7 mouse cellular contexts compared by ENCODE assay signal in the genomic region with DNA sequence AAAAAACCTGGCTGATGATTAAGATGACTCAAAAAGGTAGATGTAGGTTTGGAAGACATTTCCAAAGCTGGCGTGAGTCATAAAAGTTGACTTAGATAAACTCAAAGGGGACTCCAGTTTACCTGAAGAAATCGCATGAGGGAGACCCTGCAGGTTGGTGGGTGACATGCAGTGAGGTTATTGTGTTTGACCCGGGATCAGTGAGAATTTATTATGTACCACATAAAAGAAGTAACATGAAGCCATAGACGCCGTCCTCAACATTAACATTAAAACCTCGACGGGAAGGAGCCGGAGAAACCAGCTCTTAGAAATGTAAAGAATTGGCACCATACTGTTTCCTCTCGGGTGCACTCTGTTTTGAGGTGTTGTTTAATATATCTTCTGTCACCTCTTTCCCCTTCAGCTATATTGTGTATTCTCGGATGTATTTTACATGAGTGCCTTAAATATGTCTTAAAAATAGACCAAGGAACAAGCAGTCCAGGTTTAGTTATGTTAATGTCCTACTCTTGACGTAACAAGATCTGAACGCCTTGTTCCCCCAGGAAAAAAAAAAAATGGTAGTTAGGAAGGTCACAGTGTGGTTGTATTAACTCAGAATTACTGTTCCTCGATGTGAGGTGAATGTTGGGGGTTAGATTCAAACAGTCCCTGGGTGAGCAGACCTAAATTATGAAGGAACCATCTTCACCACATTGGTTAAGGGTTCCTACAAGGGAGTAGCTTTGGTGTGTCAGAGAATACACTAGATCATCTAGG. TPM values are rescaled to one million over a fixed set of nuclear protein-coding genes. Genes with fewer than 3 reads are reported as not detected.
DNase-seq lines count a peak whose midpoint lies in the region; ATAC-seq lines count a peak whose summit lies in the region.

No protein-coding gene starts in this region.

- H3K36me3 ChIP-seq in lung, embryonic 15.5 days, result no peaks in the 10 kb centered on the region
- no peaks in the 10 kb centered on the region for H3K36me3 ChIP-seq in embryonic facial prominence, embryonic 10.5 days (replicated peaks)
- no peaks in the 10 kb centered on the region for H3K36me3 ChIP-seq in hindbrain, embryonic 16.5 days (ENCODE audit: control insufficient read depth, insufficient read depth, low read length)

- no peaks in the 10 kb centered on the region for H3K9me3 ChIP-seq in lung, embryonic 15.5 days
- no peaks in the 10 kb centered on the region for H3K9me3 ChIP-seq in embryonic facial prominence, embryonic 10.5 days
- H3K9me3 ChIP-seq in hindbrain, embryonic 16.5 days (ENCODE audit: control insufficient read depth, low read length), result no peaks in the 10 kb centered on the region

- ATAC-seq in lung, embryonic 15.5 days (ENCODE audit: borderline replicate concordance, extremely low read depth, low FRiP score, low TSS enrichment), result no peak
- ATAC-seq in hindbrain, embryonic 16.5 days, result no peak
- no peak for ATAC-seq in inflammation-experienced regulatory T-cells, adult 6 months

- no peak for DNase-seq in lung, postnatal 36 days
- DNase-seq in embryonic facial prominence, embryonic 10.5 days (ENCODE audit: low spot score), result peak; percentile 27
- peak; percentile 29 for DNase-seq in neural tube, embryonic 10.5 days (ENCODE audit: extremely low spot score, low spot score)
- DNase-seq in ovary, adult 18-20 months (ENCODE audit: low spot score), result no peak

- H3K4me3 ChIP-seq in lung, embryonic 15.5 days, result peak overlapping the region; percentile 65
- H3K4me3 ChIP-seq in embryonic facial prominence, embryonic 10.5 days, result peak overlapping the region; percentile 74
- H3K4me3 ChIP-seq in hindbrain, embryonic 16.5 days (ENCODE audit: low read length), result peak overlapping the region; percentile 93

- no peaks in the 10 kb centered on the region for H3K27me3 ChIP-seq in lung, embryonic 15.5 days
- H3K27me3 ChIP-seq in embryonic facial prominence, embryonic 10.5 days (replicated peaks; ENCODE audit: low read depth, poor library complexity, severe bottlenecking), result no peaks in the 10 kb centered on the region
- H3K27me3 ChIP-seq in hindbrain, embryonic 16.5 days (replicated peaks; ENCODE audit: control insufficient read depth, insufficient read depth, low read length), result no peaks in the 10 kb centered on the region

- WGBS in lung, embryonic 15.5 days, result 10% methylated on average over 13 of the region's 13 CpGs
- 23% methylated on average over 13 of the region's 13 CpGs for WGBS in embryonic facial prominence, embryonic 10.5 days
- 14% methylated on average over 13 of the region's 13 CpGs for WGBS in hindbrain, embryonic 16.5 days

- H3K27ac ChIP-seq in lung, embryonic 15.5 days, result peak overlapping the region; percentile 93
- H3K27ac ChIP-seq in embryonic facial prominence, embryonic 10.5 days (replicated peaks), result peak overlapping the region; percentile 99
- H3K27ac ChIP-seq in hindbrain, embryonic 16.5 days (ENCODE audit: low read depth, low read length), result peak overlapping the region; percentile 96; the same call in 1 of the 2 replicates

- H3K4me2 ChIP-seq in lung, embryonic 15.5 days, result peak overlapping the region; percentile 77
- H3K4me2 ChIP-seq in hindbrain, embryonic 16.5 days (ENCODE audit: low read length), result peak overlapping the region; percentile 55

- peak overlapping the region; percentile 85 for H3K9ac ChIP-seq in lung, embryonic 15.5 days
- peak overlapping the region; percentile 95 for H3K9ac ChIP-seq in hindbrain, embryonic 16.5 days (ENCODE audit: low read depth, low read length)

- peaks cover 23% of the 10 kb centered on the region for H3K4me1 ChIP-seq in lung, embryonic 15.5 days
- peaks cover 17% of the 10 kb centered on the region for H3K4me1 ChIP-seq in embryonic facial prominence, embryonic 10.5 days
- 0 out of 2 replicates have a peak, but pooled peaks cover 2% of the 10 kb centered on the region for H3K4me1 ChIP-seq in hindbrain, embryonic 16.5 days (ENCODE audit: control insufficient read depth, insufficient read depth, low read depth, low read length)

RNA-seq across cellular contexts. Expression of a gene that starts 1.1 kb away (rescaled TPM):
- 6.9 and 8.7 TPM in 2 replicates for polyA plus RNA-seq in lung, embryonic 15.5 days (2015; fragmentation: Nextera tagmentation; extraction: Ambion mirVana)
- polyA plus RNA-seq in embryonic facial prominence, embryonic 10.5 days (2016; fragmentation: Nextera tagmentation; extraction: Ambion mirVana), result 5.9 and 7.5 TPM in 2 replicates
- 10.2 and 12.2 TPM in 2 replicates for polyA plus RNA-seq in hindbrain, embryonic 16.5 days (2015; fragmentation: Nextera tagmentation; extraction: Ambion mirVana)
- polyA plus RNA-seq in inflammation-experienced regulatory T-cells, adult 6 months (2017; shearing (Covaris generic)), result 10 to 100 TPM in 2 of 3 experiments, 1 to 10 TPM in 1; 8.6 to 16.5 (median 12.3) TPM

RNA-seq across cellular contexts. Expression of a gene that starts 49.5 kb away (rescaled TPM):
- 5.4 and 6.0 TPM in 2 replicates for polyA plus RNA-seq in lung, embryonic 15.5 days (2015; fragmentation: Nextera tagmentation; extraction: Ambion mirVana)
- not detected in 2 replicates for polyA plus RNA-seq in embryonic facial prominence, embryonic 10.5 days (2016; fragmentation: Nextera tagmentation; extraction: Ambion mirVana)
- polyA plus RNA-seq in hindbrain, embryonic 16.5 days (2015; fragmentation: Nextera tagmentation; extraction: Ambion mirVana), result 0.13 and 2.4 TPM in 2 replicates
- not detected for polyA plus RNA-seq in inflammation-experienced regulatory T-cells, adult 6 months (2017; shearing (Covaris generic))

Comparison
In these comparisons a context has a peak if more than half of its experiments do, and no peak if none do; other contexts are left out.
1. DNase-seq: peak in embryonic facial prominence, embryonic 10.5 days (single experiment) and neural tube, embryonic 10.5 days (single experiment); none in lung, postnatal 36 days (single experiment) and ovary, adult 18-20 months (single experiment).
2. Peak in every context shown above with its lines, with median percentiles within 50 percentile points of each other: H3K27ac ChIP-seq and H3K4me3 ChIP-seq.